Mouse (Mus musculus): ENCODE measurements around the gene E330017A01Rik. TPM values are rescaled to one million over a fixed set of nuclear protein-coding genes. Genes with fewer than 3 reads are reported as not detected.

Gene E330017A01Rik
- polyA plus RNA-seq, 1 experiment, result not detected

DNA sequence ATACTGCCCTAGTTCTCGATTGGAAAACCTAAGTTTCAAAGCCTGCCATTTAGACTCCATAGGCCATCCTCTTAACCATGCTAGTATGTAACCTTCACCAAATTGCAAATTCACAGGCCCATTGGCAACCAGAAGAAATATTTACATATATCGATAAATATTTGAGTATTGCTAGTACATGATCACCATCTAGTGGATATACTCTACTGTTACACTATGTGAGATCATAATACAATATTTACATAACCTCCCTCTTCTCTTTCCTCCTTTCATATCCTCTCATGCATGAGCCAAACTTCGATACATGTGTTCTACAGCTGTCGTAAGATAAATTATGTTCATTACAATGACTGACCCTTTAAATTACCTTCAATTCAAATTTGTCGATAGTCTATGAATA lies 24.5 kb upstream of the E330017A01Rik start:
- H3K27me3 ChIP-seq (replicated peaks; ENCODE audit: control insufficient read depth, insufficient read depth, low read length), result no peaks in the 10 kb centered on the region
- no peak overlapping the region for H3K27ac ChIP-seq (ENCODE audit: insufficient read depth, low read depth, low read length)
- H3K36me3 ChIP-seq (ENCODE audit: control insufficient read depth, insufficient read depth, low read length), result no peaks in the 10 kb centered on the region
- DNase-seq, result no peak
- 54% methylated on average over 5 of the region's 5 CpGs for WGBS
- TF ChIP-seq CTCF (conservative IDR thresholded peaks at IDR 0.05; ENCODE audit: insufficient read depth, insufficient read length, low read depth, low read length) (peak; percentile 16; the same call in 1 of the 2 replicates), POLR2A (IDR thresholded peaks at IDR 0.05; ENCODE audit: low read depth, low read length) (no peak)
- no peak overlapping the region for H3K4me3 ChIP-seq (ENCODE audit: insufficient read depth, low read depth, low read length)
- H3K4me1 ChIP-seq (ENCODE audit: control insufficient read depth, insufficient read depth, low read length), result no peaks in the 10 kb centered on the region

- no peak overlapping the region for H3K4me3 ChIP-seq (ENCODE audit: insufficient read depth, low read depth, low read length)
- H3K36me3 ChIP-seq (ENCODE audit: control insufficient read depth, insufficient read depth, low read length), result no peaks in the 10 kb centered on the region
- peak; percentile 17 for DNase-seq
- H3K27ac ChIP-seq (ENCODE audit: insufficient read depth, low read depth, low read length), result no peak overlapping the region
- H3K4me1 ChIP-seq (ENCODE audit: control insufficient read depth, insufficient read depth, low read length), result no peaks in the 10 kb centered on the region
- H3K27me3 ChIP-seq (replicated peaks; ENCODE audit: control insufficient read depth, insufficient read depth, low read length), result no peaks in the 10 kb centered on the region
- TF ChIP-seq CTCF (conservative IDR thresholded peaks at IDR 0.05; ENCODE audit: insufficient read depth, insufficient read length, low read depth, low read length) (no peak), POLR2A (IDR thresholded peaks at IDR 0.05; ENCODE audit: low read depth, low read length) (no peak)
Observed at GRCm38 (mm10) chr16:58662287-58662791, 23.8 kb upstream of the E330017A01Rik start.

GRCm38 (mm10) chr16:58661826-58662225 lies 23.3 kb upstream of the E330017A01Rik start:
- no peak for DNase-seq
- Histone ChIP-seq H3K27me3 (replicated peaks; ENCODE audit: control insufficient read depth, insufficient read depth, low read length) (no peaks in the 10 kb centered on the region), H3K4me1 (ENCODE audit: control insufficient read depth, insufficient read depth, low read length) (no peaks in the 10 kb centered on the region), H3K4me3 (ENCODE audit: insufficient read depth, low read depth, low read length) (no peak overlapping the region), H3K27ac (ENCODE audit: insufficient read depth, low read depth, low read length) (no peak overlapping the region), H3K36me3 (ENCODE audit: control insufficient read depth, insufficient read depth, low read length) (no peaks in the 10 kb centered on the region)
- TF ChIP-seq CTCF (conservative IDR thresholded peaks at IDR 0.05; ENCODE audit: insufficient read depth, insufficient read length, low read depth, low read length), result no peak
- TF ChIP-seq POLR2A (IDR thresholded peaks at IDR 0.05; ENCODE audit: low read depth, low read length), result no peak
- WGBS, result 79% methylated on average over 5 of the region's 5 CpGs

DNA sequence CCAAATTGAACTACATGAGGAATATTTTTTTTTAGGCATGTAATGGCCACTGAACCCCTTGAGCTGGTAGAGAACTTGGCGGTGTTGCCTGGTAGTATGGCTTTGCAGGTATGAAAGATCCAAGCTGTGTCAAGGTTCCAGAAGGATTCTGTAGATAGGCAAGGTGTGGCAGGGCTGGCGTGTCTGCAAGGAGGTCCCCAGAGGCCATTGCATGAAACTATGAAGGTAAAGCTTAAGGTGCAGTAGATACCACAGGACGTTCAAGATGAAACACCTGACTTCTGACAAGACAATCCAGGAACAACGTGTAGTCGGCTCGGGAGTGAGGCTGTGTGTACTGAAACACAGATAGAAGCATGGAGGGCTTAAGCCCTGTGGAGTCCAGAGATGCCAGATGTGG lies 20.1 kb upstream of the E330017A01Rik start:
- H3K36me3 ChIP-seq (ENCODE audit: control insufficient read depth, insufficient read depth, low read length), result no peaks in the 10 kb centered on the region
- DNase-seq, result no peak
- no peaks in the 10 kb centered on the region for H3K27me3 ChIP-seq (replicated peaks; ENCODE audit: control insufficient read depth, insufficient read depth, low read length)
- no peak overlapping the region for H3K4me3 ChIP-seq (ENCODE audit: insufficient read depth, low read depth, low read length)
- no peak overlapping the region for H3K27ac ChIP-seq (ENCODE audit: insufficient read depth, low read depth, low read length)
- H3K4me1 ChIP-seq (ENCODE audit: control insufficient read depth, insufficient read depth, low read length), result no peaks in the 10 kb centered on the region
- 89% methylated on average over 6 of the region's 6 CpGs for WGBS
- TF ChIP-seq POLR2A (IDR thresholded peaks at IDR 0.05; ENCODE audit: low read depth, low read length) (no peak), CTCF (conservative IDR thresholded peaks at IDR 0.05; ENCODE audit: insufficient read depth, insufficient read length, low read depth, low read length) (no peak)

- 89% methylated on average over 4 of the region's 4 CpGs for WGBS
- Histone ChIP-seq H3K4me1 (ENCODE audit: control insufficient read depth, insufficient read depth, low read length) (no peaks in the 10 kb centered on the region), H3K4me3 (ENCODE audit: insufficient read depth, low read depth, low read length) (no peak overlapping the region), H3K36me3 (ENCODE audit: control insufficient read depth, insufficient read depth, low read length) (no peaks in the 10 kb centered on the region), H3K27me3 (replicated peaks; ENCODE audit: control insufficient read depth, insufficient read depth, low read length) (no peaks in the 10 kb centered on the region), H3K27ac (ENCODE audit: insufficient read depth, low read depth, low read length) (no peak overlapping the region)
- no peak for DNase-seq
- TF ChIP-seq CTCF (conservative IDR thresholded peaks at IDR 0.05; ENCODE audit: insufficient read depth, insufficient read length, low read depth, low read length) (no peak), POLR2A (IDR thresholded peaks at IDR 0.05; ENCODE audit: low read depth, low read length) (no peak)
Observed at GRCm38 (mm10) chr16:58656526-58656925, 18.0 kb upstream of the E330017A01Rik start.

DNA sequence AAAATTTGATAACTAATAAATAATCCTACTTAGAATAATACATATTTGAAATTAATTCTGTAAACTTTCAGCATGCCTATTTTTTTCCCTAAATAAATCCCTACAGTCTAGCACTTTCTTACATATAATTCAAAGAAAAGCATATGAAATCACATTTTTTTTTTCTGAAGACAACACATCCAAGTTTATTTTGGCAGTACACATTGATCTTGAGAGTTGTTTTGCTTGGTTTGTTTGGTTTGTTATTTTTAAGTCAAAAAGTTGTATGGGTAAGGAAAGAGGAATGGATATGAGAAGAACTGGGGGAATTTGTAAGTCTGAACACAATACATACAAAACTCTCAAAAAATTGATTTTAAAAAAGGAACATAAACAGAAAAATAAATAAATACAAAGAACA lies 17.2 kb upstream of the E330017A01Rik start:
- no peaks in the 10 kb centered on the region for H3K4me1 ChIP-seq (ENCODE audit: control insufficient read depth, insufficient read depth, low read length)
- no peak for DNase-seq
- H3K27me3 ChIP-seq (replicated peaks; ENCODE audit: control insufficient read depth, insufficient read depth, low read length), result no peaks in the 10 kb centered on the region
- H3K36me3 ChIP-seq (ENCODE audit: control insufficient read depth, insufficient read depth, low read length), result no peaks in the 10 kb centered on the region
- H3K27ac ChIP-seq (ENCODE audit: insufficient read depth, low read depth, low read length), result no peak overlapping the region
- no peak overlapping the region for H3K4me3 ChIP-seq (ENCODE audit: insufficient read depth, low read depth, low read length)
- no peak for TF ChIP-seq POLR2A (IDR thresholded peaks at IDR 0.05; ENCODE audit: low read depth, low read length)
- no peak for TF ChIP-seq CTCF (conservative IDR thresholded peaks at IDR 0.05; ENCODE audit: insufficient read depth, insufficient read length, low read depth, low read length)

DNA sequence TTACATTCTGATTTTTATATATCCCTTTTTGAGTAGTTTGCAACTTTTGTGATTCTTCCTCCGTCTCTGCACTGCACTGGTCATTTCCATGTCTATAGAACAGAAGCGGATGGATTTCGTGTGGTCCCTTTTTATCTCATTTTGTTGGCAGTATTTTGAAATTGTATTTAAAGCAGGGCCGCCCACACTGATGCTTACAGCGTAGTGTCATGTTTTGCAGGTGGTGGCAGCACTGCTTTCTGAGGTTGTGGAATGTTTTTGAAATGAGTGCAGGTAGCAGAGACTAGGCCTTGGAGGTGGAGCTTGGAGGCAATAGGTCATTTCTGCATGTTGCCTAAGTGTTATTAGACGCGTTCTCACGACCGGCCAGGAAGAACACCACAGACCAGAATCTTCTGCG lies 11.4 kb upstream of the E330017A01Rik start:
- 94% methylated on average over 10 of the region's 10 CpGs for WGBS
- H3K4me1 ChIP-seq (ENCODE audit: control insufficient read depth, insufficient read depth, low read length), result no peaks in the 10 kb centered on the region
- no peak for TF ChIP-seq CTCF (conservative IDR thresholded peaks at IDR 0.05; ENCODE audit: insufficient read depth, insufficient read length, low read depth, low read length)
- no peak for TF ChIP-seq POLR2A (IDR thresholded peaks at IDR 0.05; ENCODE audit: low read depth, low read length)
- no peak for DNase-seq
- no peak overlapping the region for H3K27ac ChIP-seq (ENCODE audit: insufficient read depth, low read depth, low read length)
- no peaks in the 10 kb centered on the region for H3K36me3 ChIP-seq (ENCODE audit: control insufficient read depth, insufficient read depth, low read length)
- H3K4me3 ChIP-seq (ENCODE audit: insufficient read depth, low read depth, low read length), result no peak overlapping the region
- H3K27me3 ChIP-seq (replicated peaks; ENCODE audit: control insufficient read depth, insufficient read depth, low read length), result no peaks in the 10 kb centered on the region
